Mouse (Mus musculus): ENCODE data around the gene Mpeg1.

Gene Mpeg1

GRCm38 (mm10) chr19:12489675-12490570 lies 29.3 kb downstream of the Mpeg1 start:
- in situ Hi-C loops (cut with MboI, MseI) = no loop called here

GRCm38 (mm10) chr19:12491636-12492035 lies 31.1 kb downstream of the Mpeg1 start:
- in situ Hi-C loops (cut with MboI, MseI) = no loop called here

DNA sequence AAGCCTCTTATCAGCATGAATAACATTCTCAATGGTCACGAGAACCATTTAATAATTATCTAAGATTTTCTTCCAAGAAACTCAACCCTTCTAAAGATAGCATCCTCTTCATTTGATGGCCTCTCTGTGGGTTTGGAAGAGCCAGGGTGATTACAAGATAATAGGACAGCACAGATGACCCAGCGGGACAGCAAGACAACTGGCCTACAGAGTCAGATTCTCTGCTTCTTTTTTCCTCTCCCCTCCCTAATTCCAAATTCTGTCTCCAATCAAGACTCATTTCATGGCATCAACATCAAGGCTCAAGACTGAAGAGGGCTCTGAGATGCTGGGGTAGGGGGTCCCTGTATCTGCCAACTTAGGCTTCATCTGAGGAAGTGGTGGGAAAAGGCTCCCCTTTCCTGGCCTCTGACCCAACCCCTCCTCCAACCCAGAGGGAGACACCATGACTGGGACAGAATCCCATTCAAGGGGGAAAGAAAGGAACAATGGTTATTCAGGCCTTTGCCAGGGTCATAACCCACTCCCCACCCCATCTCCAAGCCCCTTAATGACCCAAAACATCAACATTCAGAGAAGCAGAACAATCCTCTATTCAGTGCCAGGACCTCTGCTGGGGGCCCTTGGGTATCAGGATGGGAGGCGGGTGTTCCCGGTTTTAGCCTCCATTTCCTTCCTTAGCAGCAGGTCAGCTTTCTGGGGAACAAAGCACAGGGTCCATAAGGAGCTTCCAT lies 33.0 kb downstream of the Mpeg1 start:
- in situ Hi-C loops (cut with MboI, MseI) = no loop called here

- in situ Hi-C loops (cut with MboI, MseI) = no loop called here
Observed at GRCm38 (mm10) chr19:12494187-12494458, 33.5 kb downstream of the Mpeg1 start.

DNA sequence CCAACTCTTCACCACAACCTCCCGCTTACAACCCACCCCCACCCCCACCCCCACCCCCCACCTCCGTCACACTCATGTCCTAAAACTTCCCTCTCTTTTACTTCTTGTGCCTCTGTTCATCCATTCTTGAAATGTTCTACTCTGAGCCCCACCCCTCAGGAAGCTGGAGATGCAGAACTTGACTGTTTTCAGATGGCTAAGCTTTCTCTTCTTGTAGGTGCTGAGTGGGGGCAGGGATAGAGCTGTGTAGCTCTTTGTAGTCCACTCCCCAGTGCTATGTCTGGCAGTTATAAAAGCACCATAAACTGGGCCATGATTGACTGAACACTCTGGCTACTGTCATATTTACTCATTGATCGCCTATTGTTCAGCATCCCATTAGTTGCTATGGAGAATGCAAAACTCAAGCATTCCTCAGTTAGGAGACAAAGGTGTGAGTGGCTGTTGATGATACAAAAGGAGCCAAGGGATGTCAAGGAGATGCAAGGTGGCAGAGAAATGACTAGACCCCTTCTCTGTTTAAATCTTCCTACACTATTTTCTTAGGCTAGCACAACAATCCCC lies 34.5 kb downstream of the Mpeg1 start:
- in situ Hi-C loops (cut with MboI, MseI) = no loop called here

DNA sequence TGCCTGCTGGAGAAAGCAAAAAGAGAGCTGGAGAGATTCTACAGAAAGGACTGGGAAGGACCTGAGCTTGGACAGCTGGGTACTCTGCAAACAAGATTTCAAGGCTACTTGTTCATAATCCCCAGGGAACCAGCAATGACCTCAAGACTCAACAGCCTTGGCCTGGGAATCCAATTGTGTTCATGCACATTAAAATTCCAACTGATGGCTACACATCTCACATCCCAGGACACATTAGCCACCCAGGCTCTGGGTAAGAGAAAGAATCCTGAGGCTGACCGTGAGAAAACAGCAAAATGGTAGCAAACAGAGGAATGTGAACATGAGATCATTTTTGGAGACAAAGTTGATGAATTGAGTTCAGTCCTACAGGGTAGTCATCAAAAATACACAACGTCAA lies 35.7 kb downstream of the Mpeg1 start:
- in situ Hi-C loops (cut with MboI, MseI) = no loop called here

DNA sequence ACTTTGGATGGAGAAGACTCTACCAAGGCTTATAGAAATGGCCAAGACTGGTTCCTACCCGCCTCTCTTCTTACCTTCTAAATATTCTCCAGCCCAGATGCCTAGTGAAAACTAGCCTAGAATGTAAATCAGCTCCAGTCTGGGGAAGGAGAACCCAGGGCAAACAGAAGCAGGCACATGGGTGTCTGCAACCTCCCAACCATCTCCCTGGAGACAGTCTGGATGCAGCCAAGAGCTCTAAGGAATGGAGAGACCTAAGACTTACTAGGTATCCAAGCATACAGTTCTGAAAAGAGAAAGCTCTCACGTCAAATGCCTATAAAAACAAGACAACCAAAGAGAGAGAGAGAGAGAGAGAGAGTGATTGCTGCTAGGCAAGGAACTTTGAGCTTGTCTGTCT lies 37.3 kb downstream of the Mpeg1 start:
- in situ Hi-C loops (cut with MboI, MseI) = no loop called here

DNA sequence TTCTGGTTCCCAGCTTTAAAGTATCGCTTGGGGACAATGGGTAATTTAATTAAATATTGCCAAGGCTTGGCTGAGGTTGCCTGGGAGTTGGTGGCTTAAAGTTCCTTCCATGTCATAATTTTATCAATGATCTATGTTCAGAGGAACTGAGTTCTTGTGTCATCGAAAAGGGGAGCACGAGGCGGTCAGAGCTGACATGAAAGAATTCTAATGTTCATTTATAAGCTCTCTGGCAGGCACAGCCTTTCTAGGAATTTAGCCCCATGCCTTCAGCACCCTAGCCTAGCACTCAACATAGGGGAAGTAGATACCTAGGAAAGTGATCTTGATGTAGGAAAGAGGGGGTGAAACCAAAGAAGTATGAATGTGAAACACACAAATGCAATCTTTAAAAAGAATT lies 37.7 kb downstream of the Mpeg1 start:
- in situ Hi-C loops (cut with MboI, MseI) = no loop called here

DNA sequence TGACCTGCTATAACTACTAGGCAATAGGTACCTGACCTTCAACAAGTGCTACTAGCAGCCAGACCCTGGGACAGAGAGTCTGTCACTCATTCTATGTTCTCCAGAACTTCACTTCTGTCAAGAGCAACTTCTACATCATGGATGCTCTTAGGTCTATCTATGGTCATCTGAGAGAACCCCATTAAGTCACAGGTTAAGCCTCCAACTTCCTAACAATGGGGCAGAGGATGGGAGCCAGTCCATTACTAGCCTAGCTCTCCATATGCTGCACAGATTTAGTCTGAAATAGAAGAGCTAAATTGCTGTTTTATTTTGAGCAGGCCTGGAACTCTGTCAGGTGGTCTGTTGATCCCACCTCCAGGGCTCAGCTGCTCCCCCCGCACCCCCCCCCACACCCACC lies 38.4 kb downstream of the Mpeg1 start:
- in situ Hi-C loops (cut with MboI, MseI) = no loop called here

DNA sequence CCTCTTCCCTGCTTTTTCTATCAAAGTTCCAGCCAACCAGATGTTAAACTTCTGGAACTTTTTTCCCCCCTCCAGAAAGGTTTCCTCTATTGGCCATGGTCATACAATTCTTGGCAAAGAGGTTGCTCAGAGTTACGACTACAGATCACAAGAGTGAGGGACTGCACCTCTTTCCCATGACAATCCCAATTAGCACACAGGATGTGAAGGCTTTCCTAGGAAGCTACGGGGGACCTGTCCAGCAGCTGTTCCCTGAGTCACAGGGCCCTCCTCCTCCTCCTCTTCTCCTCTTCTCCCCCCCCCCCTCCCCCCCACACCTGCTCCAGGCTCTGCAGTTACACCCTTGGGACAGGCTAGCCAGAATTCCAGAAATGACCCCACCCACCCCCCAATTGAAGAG lies 38.9 kb downstream of the Mpeg1 start:
- in situ Hi-C loops (cut with MboI, MseI) = no loop called here

DNA sequence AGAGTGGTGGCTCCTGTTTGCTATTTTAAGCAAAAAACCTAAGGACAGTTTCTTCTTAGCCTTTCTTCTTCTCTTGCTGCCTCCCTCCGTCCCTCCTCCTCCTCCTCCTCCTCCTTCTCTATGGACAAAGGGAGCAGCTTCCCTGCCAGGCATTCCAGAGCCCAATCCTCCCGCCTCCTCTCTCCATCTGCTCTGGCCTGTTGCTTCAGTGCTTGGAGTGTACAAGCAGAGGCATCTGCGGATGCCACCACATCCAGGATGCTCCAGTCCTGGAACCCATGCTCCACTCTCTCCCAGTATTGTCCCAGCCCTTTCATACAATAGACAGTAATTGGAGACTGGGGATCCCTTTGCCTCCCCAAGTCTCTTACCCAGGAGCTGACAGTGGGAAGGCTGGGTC lies 39.5 kb downstream of the Mpeg1 start:
- in situ Hi-C loops (cut with MboI, MseI) = loop anchor here (5.0 kb wide), 2 partner anchors 33 to 68 kb away; no protein-coding TSS in a partner anchor

GRCm38 (mm10) chr19:12500881-12501311 lies 40.3 kb downstream of the Mpeg1 start:
- in situ Hi-C loops (cut with MboI, MseI) = loop anchor here (5.0 kb wide), 2 partner anchors 34 to 69 kb away; no protein-coding TSS in a partner anchor

DNA sequence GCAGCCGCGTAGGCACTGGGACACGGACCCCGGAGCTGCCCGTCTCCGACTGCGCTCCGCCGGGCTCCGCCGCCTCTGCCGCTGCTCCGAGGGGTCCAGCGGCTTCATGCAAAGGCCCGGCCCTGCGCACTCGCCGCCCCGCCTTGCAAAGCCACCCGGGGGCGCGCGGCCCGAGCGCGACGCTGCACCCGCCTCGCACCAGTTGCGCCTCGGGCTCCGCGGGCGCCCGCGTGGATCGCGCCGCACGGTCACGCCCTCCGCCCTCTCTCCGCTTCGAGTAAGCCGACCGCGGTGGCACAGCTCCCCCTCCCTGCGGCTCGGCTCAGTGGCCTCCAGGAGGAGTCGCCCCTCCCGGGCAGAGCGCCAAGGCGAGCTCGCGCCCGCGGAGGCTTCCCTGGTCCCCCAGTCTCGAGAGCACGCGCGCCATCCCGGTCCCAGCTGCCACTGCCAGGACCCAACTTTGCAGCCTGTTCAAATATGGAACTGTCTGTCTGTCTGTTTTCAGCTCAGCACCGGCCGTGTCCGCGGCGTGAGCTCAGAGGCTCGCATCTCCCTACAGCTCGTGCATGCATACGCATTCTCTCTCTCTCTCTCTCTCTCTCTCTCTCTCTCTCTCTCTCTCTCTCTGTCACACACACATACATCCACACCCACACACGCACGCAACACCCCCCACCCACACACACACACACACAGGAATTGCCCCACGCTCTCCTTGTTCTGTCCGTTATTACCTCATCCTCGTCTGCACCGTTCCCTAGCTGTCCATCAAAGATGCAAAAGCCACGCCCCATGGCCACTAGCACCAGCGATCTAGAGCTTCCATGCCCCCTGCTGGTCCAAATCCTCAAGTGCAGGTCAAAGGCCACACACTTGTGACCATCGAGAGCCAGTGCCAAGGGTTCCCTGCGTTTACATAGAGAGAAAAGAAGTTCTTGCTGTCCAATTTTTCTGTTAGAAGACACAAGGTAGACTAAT lies 41.1 kb downstream of the Mpeg1 start, which contains the start of gene Dtx4:
Dtx4 (minus strand) TSS at position 85 of the 978 bp plus-strand sequence.
- in situ Hi-C loops (cut with MboI, MseI) = loop anchor here (5.0 kb wide), 2 partner anchors 34 to 69 kb away; no protein-coding TSS in a partner anchor

GRCm38 (mm10) chr19:12502756-12503155 lies 42.2 kb downstream of the Mpeg1 start:
- in situ Hi-C loops (cut with MboI, MseI) = loop anchor here (5.0 kb wide), 2 partner anchors 35 to 70 kb away; no protein-coding TSS in a partner anchor

- in situ Hi-C loops (cut with MboI, MseI) = loop anchor here (5.0 kb wide), 1 partner anchor 78 kb away; no protein-coding TSS in a partner anchor
Observed at GRCm38 (mm10) chr19:12514621-12515020, 54.0 kb downstream of the Mpeg1 start.

All from regulatory T cell (primary cell).